Mouse (Mus musculus) lung, embryonic 14.5 days (tissue): ENCODE measurements around the gene Mfsd13b. TPM values are rescaled to one million over a fixed set of nuclear protein-coding genes. Genes with fewer than 3 reads are reported as not detected.

Experiments used
- ATAC-seq: fragments of 200-750 bp; cut with Nextera tagmentation; 2 replicates; pipeline ENCODE4 v1.8.0; 2017; ENCODE audit warnings: mild to moderate bottlenecking, moderate TSS enrichment, moderate library complexity; ENCODE audit not compliant: insufficient read depth
- DNase-seq: peaks from one replicate; pipeline ENCODE4 v3.0.0-alpha.2; 2015
- H3K27ac ChIP-seq: fragments of 300-500 bp; sonication (generic); 2 replicates; pipeline ENCODE4 v1.5.1; 2014; ENCODE audit warnings: low read depth, mild to moderate bottlenecking, moderate library complexity
- H3K27me3 ChIP-seq: fragments of 300-500 bp; sonication (generic); 2 replicates; pipeline ENCODE4 v1.6.1; 2014; ENCODE audit warnings: low read length, control low read depth; ENCODE audit not compliant: insufficient read depth
- H3K36me3 ChIP-seq: fragments of 300-500 bp; sonication (generic); 2 replicates; pipeline ENCODE4 v1.6.1; 2014; ENCODE audit warnings: control low read depth; ENCODE audit not compliant: insufficient read depth
- H3K4me1 ChIP-seq: fragments of 300-500 bp; sonication (generic); 2 replicates; pipeline ENCODE4 v1.6.1; 2014; ENCODE audit warnings: antibody characterized with exemption, control low read depth; ENCODE audit not compliant: insufficient read depth
- H3K4me2 ChIP-seq: fragments of 300-500 bp; sonication (generic); 2 replicates; pipeline ENCODE4 v1.6.1; 2014; ENCODE audit warnings: mild to moderate bottlenecking
- H3K4me3 ChIP-seq: fragments of 300-500 bp; sonication (generic); 2 replicates; pipeline ENCODE4 v1.5.1; 2014; ENCODE audit warnings: low read depth, low read length
- H3K9ac ChIP-seq: fragments of 300-500 bp; sonication (generic); 2 replicates; pipeline ENCODE4 v1.6.1; 2014
- H3K9me3 ChIP-seq: fragments of 300-500 bp; sonication (generic); 2 replicates; pipeline ENCODE4 v1.6.1; 2016; ENCODE audit warnings: low read depth, low read length, control low read depth
- CTCF ChIP-seq: IDR thresholded peaks from 2 replicates; pipeline ENCODE4 v1.5.1; 2016; ENCODE audit warnings: antibody characterized with exemption, low read depth
- WGBS: fragments of 180-500 bp; shearing (Covaris S2); extraction: QIAGEN DNeasy Blood & Tissue Kit; methylation state at CpG from one replicate; pipeline ENCODE4 v1.1.7; 2014; 5-methylcytosine and 5-hydroxymethylcytosine counted together
- polyA plus RNA-seq: library from polyadenylated mRNA; unstranded; fragments of >200 nt; fragmentation: Nextera tagmentation; extraction: Ambion mirVana; gene quantifications from 2 replicates; pipeline ENCODE4 v1.2.1, GENCODE M21; 2014

Gene Mfsd13b
- polyA plus RNA-seq, 1 experiment from 2014 or later = not detected

DNA sequence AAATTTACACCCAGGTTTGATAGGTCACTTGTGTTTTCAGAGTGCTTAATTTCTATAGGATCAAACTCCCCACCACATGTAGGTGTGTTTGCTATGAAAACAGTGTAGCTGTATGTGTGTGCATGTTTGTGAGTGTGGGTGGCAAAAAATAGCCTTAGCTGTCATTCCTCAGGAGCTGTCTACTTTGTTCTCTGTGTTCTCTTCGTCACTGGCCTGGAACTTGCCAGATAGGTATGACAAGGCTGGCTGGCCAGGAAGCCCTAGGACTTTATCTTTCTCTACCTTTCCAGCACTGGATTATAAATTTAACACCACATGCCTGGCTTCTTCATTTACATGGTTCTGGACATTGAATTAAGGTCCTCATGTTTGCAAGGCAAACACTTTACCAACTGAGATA lies 61.9 kb downstream of the Mfsd13b start:
- WGBS = 83% methylated on average over 1 of the region's 1 CpGs
- H3K4me3 ChIP-seq = no peak overlapping the region
- no peaks in the 10 kb centered on the region for H3K9me3 ChIP-seq
- H3K4me2 ChIP-seq = no peak overlapping the region
- H3K9ac ChIP-seq = no peak overlapping the region
- H3K27me3 ChIP-seq = no peaks in the 10 kb centered on the region
- DNase-seq (no peak), ATAC-seq (no peak)
- peaks cover 7% of the 10 kb centered on the region; the same call in 1 of the 2 replicates for H3K36me3 ChIP-seq
- no peak for TF ChIP-seq CTCF
- peaks cover 3% of the 10 kb centered on the region; the same call in 1 of the 2 replicates for H3K4me1 ChIP-seq
- H3K27ac ChIP-seq = no peak overlapping the region

- TF ChIP-seq CTCF = no peak
- ATAC-seq (no peak), DNase-seq (peak; percentile 26)
- H3K9me3 ChIP-seq = no peaks in the 10 kb centered on the region
- 74% methylated on average over 6 of the region's 6 CpGs for WGBS
- H3K4me3 ChIP-seq = no peak overlapping the region
- no peak overlapping the region for H3K27ac ChIP-seq
- no peak overlapping the region for H3K9ac ChIP-seq
- H3K4me1 ChIP-seq = peaks cover 3% of the 10 kb centered on the region; the same call in 1 of the 2 replicates
- peaks cover 18% of the 10 kb centered on the region for H3K36me3 ChIP-seq
- no peaks in the 10 kb centered on the region for H3K27me3 ChIP-seq
- H3K4me2 ChIP-seq = no peak overlapping the region
Observed at GRCm38 (mm10) chr7:121045671-121046453, 63.6 kb downstream of the Mfsd13b start.

DNA sequence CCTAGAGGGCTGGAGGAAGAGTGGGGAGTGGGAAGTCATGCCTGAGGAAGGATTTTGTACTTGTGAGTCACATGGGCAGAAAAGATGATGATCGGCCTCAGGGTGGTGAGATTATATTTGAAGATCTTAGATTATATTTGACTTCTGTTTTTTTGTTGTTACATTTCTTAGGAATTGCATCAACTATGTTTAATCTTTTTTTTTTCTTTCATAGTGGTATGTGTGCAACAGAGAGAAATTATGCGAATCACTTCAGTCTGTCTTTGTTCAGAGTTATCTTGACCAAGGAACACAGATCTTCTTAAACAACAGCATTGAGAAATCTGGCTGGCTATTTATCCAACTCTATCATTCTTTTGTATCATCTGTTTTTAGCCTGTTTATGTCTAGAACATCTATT lies 65.3 kb downstream of the Mfsd13b start:
- Histone ChIP-seq H3K27ac (no peak overlapping the region), H3K4me1 (no peaks in the 10 kb centered on the region), H3K4me2 (no peak overlapping the region), H3K4me3 (no peak overlapping the region), H3K36me3 (peaks cover 33% of the 10 kb centered on the region), H3K9ac (no peak overlapping the region), H3K27me3 (no peaks in the 10 kb centered on the region), H3K9me3 (no peaks in the 10 kb centered on the region)
- 85% methylated on average over 2 of the region's 2 CpGs for WGBS
- ATAC-seq = no peak
- DNase-seq = no peak
- TF ChIP-seq CTCF = no peak

- DNase-seq = peak; percentile 69
- 59% methylated on average over 4 of the region's 4 CpGs for WGBS
- Histone ChIP-seq H3K9me3 (no peaks in the 10 kb centered on the region), H3K27me3 (no peaks in the 10 kb centered on the region), H3K9ac (no peak overlapping the region), H3K36me3 (peaks cover 77% of the 10 kb centered on the region), H3K4me2 (no peak overlapping the region), H3K4me3 (no peak overlapping the region), H3K27ac (no peak overlapping the region), H3K4me1 (no peaks in the 10 kb centered on the region)
- no peak for TF ChIP-seq CTCF
- peak; percentile 86 for ATAC-seq
Observed at GRCm38 (mm10) chr7:121053071-121053470, 70.8 kb downstream of the Mfsd13b start.

DNA sequence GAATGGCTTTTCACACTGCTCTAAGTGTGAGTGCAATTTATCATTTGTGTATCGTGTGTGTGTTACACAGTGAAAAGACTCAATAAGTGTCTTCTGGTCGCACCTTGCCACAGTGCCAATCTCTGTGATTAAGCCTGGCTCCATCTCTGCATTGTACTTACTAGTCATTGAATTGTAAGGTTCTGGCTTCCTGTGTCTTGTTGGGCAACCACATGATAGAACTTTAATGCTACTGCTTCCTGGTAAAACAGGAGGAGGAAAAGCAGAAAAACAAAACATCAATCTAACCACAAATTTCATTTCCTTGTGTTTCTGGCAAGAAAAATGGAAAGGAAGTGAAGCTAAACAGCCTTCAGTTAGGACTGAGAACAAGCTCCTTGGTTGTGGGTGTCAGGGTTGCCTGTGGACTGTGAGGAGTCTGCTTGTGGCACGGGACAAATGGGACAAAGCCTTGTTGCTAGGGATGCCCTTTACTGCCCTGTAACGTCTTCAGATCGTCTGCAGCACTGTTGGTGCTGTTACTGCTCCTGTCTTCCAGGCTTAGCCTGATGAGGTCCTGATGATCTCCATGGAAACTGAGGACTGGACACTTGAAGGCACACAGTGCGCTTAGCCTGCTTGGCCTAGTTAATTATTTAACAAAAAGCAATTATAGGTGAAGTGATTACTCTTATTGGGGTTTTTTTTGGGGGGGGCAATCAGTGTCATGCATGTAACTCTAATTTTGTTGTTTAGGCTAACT lies 77.3 kb downstream of the Mfsd13b start:
- Histone ChIP-seq H3K27me3 (no peaks in the 10 kb centered on the region), H3K4me2 (no peak overlapping the region), H3K4me3 (no peak overlapping the region), H3K27ac (no peak overlapping the region), H3K9ac (no peak overlapping the region), H3K9me3 (no peaks in the 10 kb centered on the region), H3K4me1 (no peaks in the 10 kb centered on the region), H3K36me3 (peaks cover 37% of the 10 kb centered on the region)
- DNase-seq = no peak
- ATAC-seq = no peak
- 61% methylated on average over 6 of the region's 6 CpGs for WGBS
- no peak for TF ChIP-seq CTCF

- WGBS = 57% methylated on average over 4 of the region's 4 CpGs
- Histone ChIP-seq H3K4me3 (no peak overlapping the region), H3K36me3 (peaks cover 23% of the 10 kb centered on the region), H3K4me2 (no peak overlapping the region), H3K4me1 (no peaks in the 10 kb centered on the region), H3K27me3 (no peaks in the 10 kb centered on the region), H3K27ac (no peak overlapping the region), H3K9me3 (no peaks in the 10 kb centered on the region), H3K9ac (no peak overlapping the region)
- peak; percentile 46 for DNase-seq
- TF ChIP-seq CTCF = peak; percentile 42
- peak; percentile 68; the same call in 1 of the 2 replicates for ATAC-seq
Observed at GRCm38 (mm10) chr7:121064309-121064708, 82.0 kb downstream of the Mfsd13b start.

Other genes starting within 250 kb of the Mfsd13b start
- 0.20 and 0.27 TPM in 2 replicates for gene Vwa3a, start 243.2 kb upstream of the Mfsd13b start, polyA plus RNA-seq
- not detected in 2 replicates for gene Gm5737, start 170.1 kb upstream of the Mfsd13b start, polyA plus RNA-seq
- gene Eef2k, start 139.7 kb upstream of the Mfsd13b start, polyA plus RNA-seq = 11.2 and 13.0 TPM in 2 replicates
- 24.3 and 24.6 TPM in 2 replicates for gene Polr3e, start 64.8 kb upstream of the Mfsd13b start, polyA plus RNA-seq
- 13.4 and 13.5 TPM in 2 replicates for gene Cdr2, start 197 bp upstream of the Mfsd13b start, polyA plus RNA-seq
- gene Mettl9, start 51.9 kb downstream of the Mfsd13b start, polyA plus RNA-seq = 166 and 180 TPM in 2 replicates
- 1.8 and 2.6 TPM in 2 replicates for gene Igsf6, start 92.1 kb downstream of the Mfsd13b start, polyA plus RNA-seq
- gene Otoa, start 99.1 kb downstream of the Mfsd13b start, polyA plus RNA-seq = 0.14 TPM in 2 replicates